Mouse (Mus musculus): ENCODE measurements around the gene St6galnac3.

St6galnac3 gene

GRCm38 (mm10) chr3:153584836-153585235, 140.1 kb downstream of the St6galnac3 start:
- DNase-seq (ENCODE audit: low spot score): no peak

GRCm38 (mm10) chr3:153582065-153582464, 142.9 kb downstream of the St6galnac3 start:
- DNase-seq (ENCODE audit: low spot score): peak; percentile 52

- DNase-seq (ENCODE audit: low spot score): no peak
Measured at GRCm38 (mm10) chr3:153580625-153581024, 144.3 kb downstream of the St6galnac3 start.

- no peak for DNase-seq (ENCODE audit: low spot score)
Measured at GRCm38 (mm10) chr3:153580136-153580535, 144.8 kb downstream of the St6galnac3 start.

- no peak for DNase-seq (ENCODE audit: low spot score)
Measured at GRCm38 (mm10) chr3:153577286-153577685, 147.7 kb downstream of the St6galnac3 start.

- DNase-seq (ENCODE audit: low spot score): no peak
Measured at GRCm38 (mm10) chr3:153571152-153571551, 153.8 kb downstream of the St6galnac3 start.

GRCm38 (mm10) chr3:153568815-153569214, 156.2 kb downstream of the St6galnac3 start:
- DNase-seq (ENCODE audit: low spot score): no peak

GRCm38 (mm10) chr3:153567913-153568312, 157.1 kb downstream of the St6galnac3 start:
- DNase-seq (ENCODE audit: low spot score): no peak

- DNase-seq (ENCODE audit: low spot score): no peak
Measured at GRCm38 (mm10) chr3:153567512-153567911, 157.5 kb downstream of the St6galnac3 start.

GRCm38 (mm10) chr3:153566100-153566499, 158.9 kb downstream of the St6galnac3 start:
- no peak for DNase-seq (ENCODE audit: low spot score)

GRCm38 (mm10) chr3:153560897-153561296, 164.1 kb downstream of the St6galnac3 start:
- DNase-seq (ENCODE audit: low spot score): peak; percentile 68

GRCm38 (mm10) chr3:153559586-153559985, 165.4 kb downstream of the St6galnac3 start:
- DNase-seq (ENCODE audit: low spot score): no peak

GRCm38 (mm10) chr3:153556621-153557020, 168.4 kb downstream of the St6galnac3 start:
- no peak for DNase-seq (ENCODE audit: low spot score)

GRCm38 (mm10) chr3:153553712-153554111, 171.3 kb downstream of the St6galnac3 start:
- no peak for DNase-seq (ENCODE audit: low spot score)

- DNase-seq (ENCODE audit: low spot score): peak; percentile 66
Measured at GRCm38 (mm10) chr3:153553226-153553625, 171.7 kb downstream of the St6galnac3 start.

- DNase-seq (ENCODE audit: low spot score): no peak
Measured at GRCm38 (mm10) chr3:153546936-153547683, 177.9 kb downstream of the St6galnac3 start.

- no peak for DNase-seq (ENCODE audit: low spot score)
Measured at GRCm38 (mm10) chr3:153539851-153540250, 185.1 kb downstream of the St6galnac3 start.

- no peak for DNase-seq (ENCODE audit: low spot score)
Measured at GRCm38 (mm10) chr3:153538396-153538795, 186.6 kb downstream of the St6galnac3 start.

GRCm38 (mm10) chr3:153537435-153537834, 187.5 kb downstream of the St6galnac3 start:
- no peak for DNase-seq (ENCODE audit: low spot score)

GRCm38 (mm10) chr3:153536260-153536659, 188.7 kb downstream of the St6galnac3 start:
- no peak for DNase-seq (ENCODE audit: low spot score)

- DNase-seq (ENCODE audit: low spot score): peak; percentile 40
Measured at GRCm38 (mm10) chr3:153529174-153529573, 195.8 kb downstream of the St6galnac3 start.

- no peak for DNase-seq (ENCODE audit: low spot score)
Measured at GRCm38 (mm10) chr3:153525151-153525768, 199.7 kb downstream of the St6galnac3 start.

GRCm38 (mm10) chr3:153516848-153517247, 208.1 kb downstream of the St6galnac3 start:
- DNase-seq (ENCODE audit: low spot score): no peak
